Mouse (Mus musculus) forebrain, embryonic 16.5 days (tissue): ENCODE measurements around the gene Cyth4. TPM values are rescaled to one million over a fixed set of nuclear protein-coding genes. Genes with fewer than 3 reads are reported as not detected.

Experiments
- ATAC-seq: fragments of 200-750 bp; cut with Nextera tagmentation; 2 replicates; pipeline ENCODE4 v1.8.0; 2017; ENCODE audit warnings: mild to moderate bottlenecking, moderate library complexity
- H3K27ac ChIP-seq: fragments of 300-500 bp; sonication (generic); 2 replicates; pipeline ENCODE4 v1.5.1; 2014; ENCODE audit warnings: low read length, control low read depth
- H3K27me3 ChIP-seq: fragments of 300-500 bp; sonication (generic); replicated peaks from 2 replicates; pipeline ENCODE4 v1.6.1; 2014; ENCODE audit warnings: low read length; ENCODE audit not compliant: control insufficient read depth, insufficient read depth
- H3K36me3 ChIP-seq: fragments of 300-500 bp; sonication (generic); 2 replicates; pipeline ENCODE4 v1.6.1; 2014; ENCODE audit not compliant: control insufficient read depth, insufficient read depth
- H3K4me1 ChIP-seq: fragments of 300-500 bp; sonication (generic); replicated peaks from 2 replicates; pipeline ENCODE4 v1.6.1; 2014; ENCODE audit warnings: low read length; ENCODE audit not compliant: control insufficient read depth, insufficient read depth
- H3K4me2 ChIP-seq: fragments of 300-500 bp; sonication (generic); 2 replicates; pipeline ENCODE4 v1.6.1; 2014; ENCODE audit warnings: mild to moderate bottlenecking, low read length, control low read depth
- H3K4me3 ChIP-seq: fragments of 300-500 bp; sonication (generic); replicated peaks from 2 replicates; pipeline ENCODE4 v1.5.1; 2014; ENCODE audit warnings: mild to moderate bottlenecking, low read length, control low read depth
- H3K9ac ChIP-seq: fragments of 300-500 bp; sonication (generic); replicated peaks from 2 replicates; pipeline ENCODE4 v1.6.1; 2014; ENCODE audit warnings: low read depth, low read length, control low read depth
- H3K9me3 ChIP-seq: fragments of 300-500 bp; sonication (generic); 2 replicates; pipeline ENCODE4 v1.6.1; 2016; ENCODE audit warnings: low read length; ENCODE audit not compliant: control insufficient read depth
- WGBS: fragments of 180-500 bp; shearing (Covaris S2); extraction: QIAGEN DNeasy Blood & Tissue Kit; methylation state at CpG from one replicate; pipeline ENCODE4 v1.1.7; 2014; 5-methylcytosine and 5-hydroxymethylcytosine counted together
- polyA plus RNA-seq: library from polyadenylated mRNA; unstranded; fragments of >200 nt; fragmentation: Nextera tagmentation; extraction: Ambion mirVana; gene quantifications from 2 replicates; pipeline ENCODE4 v1.2.1, GENCODE M21; 2015

Cyth4 gene
- polyA plus RNA-seq: 4.5 and 5.5 TPM in 2 replicates

DNA sequence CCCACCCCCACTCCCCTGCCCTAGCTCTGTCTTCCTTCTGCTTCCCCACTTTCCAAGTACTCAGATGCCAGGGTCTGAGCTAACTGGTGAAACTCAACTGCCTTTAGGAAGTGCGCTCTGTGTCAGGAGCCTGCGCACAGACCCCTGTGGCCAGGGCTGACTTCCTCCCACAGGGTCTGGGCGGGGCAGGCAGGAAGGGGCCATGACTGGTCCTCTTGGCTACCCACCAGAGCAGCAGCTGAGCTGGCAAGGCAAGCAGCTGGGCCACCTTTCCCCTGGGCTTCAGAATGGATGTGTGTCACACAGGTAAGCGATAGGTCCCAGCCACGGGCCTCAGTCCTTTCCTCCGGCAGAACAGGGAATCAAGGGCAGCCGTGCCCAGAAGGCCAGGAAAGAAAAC, at the start of gene Cyth4:
Gene Cyth4 (plus strand): TSS at position 134 of the 400 bp plus-strand sequence.
- no peak for ATAC-seq
- Histone ChIP-seq H3K27ac (no peak within 1 kb of the TSS), H3K9me3 (no peaks in the 10 kb centered on the region), H3K36me3 (no peaks in the 10 kb centered on the region), H3K4me3 (no peak within 1 kb of the TSS), H3K9ac (no peak within 1 kb of the TSS), H3K4me2 (no peak within 1 kb of the TSS), H3K4me1 (no peaks in the 10 kb centered on the region), H3K27me3 (no peaks in the 10 kb centered on the region)
- WGBS: 80% methylated on average over 7 of the region's 7 CpGs

DNA sequence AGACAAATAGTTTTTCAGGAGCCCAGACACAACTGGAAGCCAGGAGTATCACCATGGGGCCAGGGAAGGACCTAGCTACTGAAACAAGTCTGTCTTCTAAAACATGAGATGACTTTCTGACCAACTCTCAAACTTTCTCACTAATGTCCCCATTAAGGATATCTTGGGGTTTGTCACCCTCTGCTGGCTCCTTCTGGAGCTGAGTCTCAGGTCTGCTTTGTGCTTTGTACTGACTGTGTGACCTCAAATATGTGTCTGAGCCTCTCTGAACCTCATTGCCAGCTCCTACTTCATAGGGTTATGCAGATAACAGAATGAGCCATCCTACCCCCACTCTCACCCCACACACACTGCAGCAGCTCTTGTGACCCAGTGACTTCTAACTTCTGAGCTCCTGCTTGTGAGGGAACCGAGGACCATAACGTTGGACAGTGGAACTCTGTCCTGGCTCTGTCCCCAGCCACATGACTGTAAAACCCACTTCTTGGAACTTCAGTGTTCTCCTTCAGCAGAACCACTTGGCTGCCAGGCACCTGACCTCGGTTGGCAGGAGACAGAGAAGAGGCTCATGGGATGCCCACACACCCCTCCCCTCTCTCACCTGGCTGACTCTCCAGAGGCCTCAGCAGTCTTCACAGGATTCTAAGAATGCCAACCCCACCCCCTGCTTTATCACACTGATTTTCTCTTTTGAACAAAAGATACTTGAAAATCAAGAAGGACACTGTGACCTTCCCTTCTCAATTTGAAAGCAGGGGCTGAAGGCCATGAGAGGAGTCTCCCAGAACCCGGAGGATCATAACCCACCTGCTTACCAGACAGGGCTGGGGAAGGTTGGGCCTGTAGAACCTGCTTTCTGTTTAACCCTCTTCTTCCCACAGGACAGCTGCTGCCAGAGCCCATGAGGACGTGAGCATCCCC, 49.2 kb upstream of the Cyth4 start:
- no peak for ATAC-seq
- Histone ChIP-seq H3K4me1 (peaks cover 22% of the 10 kb centered on the region), H3K4me3 (no peak overlapping the region), H3K4me2 (no peak overlapping the region), H3K9ac (no peak overlapping the region), H3K9me3 (peaks cover 9% of the 10 kb centered on the region), H3K27me3 (no peaks in the 10 kb centered on the region), H3K27ac (no peak overlapping the region), H3K36me3 (no peaks in the 10 kb centered on the region)
- WGBS: 52% methylated on average over 5 of the region's 5 CpGs

- no peak overlapping the region for H3K9ac ChIP-seq
- H3K27me3 ChIP-seq: no peaks in the 10 kb centered on the region
- no peak overlapping the region for H3K4me2 ChIP-seq
- H3K36me3 ChIP-seq: no peaks in the 10 kb centered on the region
- WGBS: 42% methylated on average over 3 of the region's 3 CpGs
- no peak overlapping the region for H3K4me3 ChIP-seq
- no peak for ATAC-seq
- no peak overlapping the region for H3K27ac ChIP-seq
- H3K4me1 ChIP-seq: peaks cover 16% of the 10 kb centered on the region
- H3K9me3 ChIP-seq: peaks cover 14% of the 10 kb centered on the region
Observed at GRCm38 (mm10) chr15:78548336-78548665, 48.5 kb upstream of the Cyth4 start.

- no peak overlapping the region for H3K27ac ChIP-seq
- no peaks in the 10 kb centered on the region for H3K36me3 ChIP-seq
- H3K9me3 ChIP-seq: peaks cover 14% of the 10 kb centered on the region
- no peak overlapping the region for H3K4me2 ChIP-seq
- no peaks in the 10 kb centered on the region for H3K27me3 ChIP-seq
- H3K4me3 ChIP-seq: no peak overlapping the region
- peaks cover 13% of the 10 kb centered on the region for H3K4me1 ChIP-seq
- H3K9ac ChIP-seq: no peak overlapping the region
- 73% methylated on average over 8 of the region's 8 CpGs for WGBS
- ATAC-seq: no peak
Observed at GRCm38 (mm10) chr15:78548711-78549110, 48.1 kb upstream of the Cyth4 start.

DNA sequence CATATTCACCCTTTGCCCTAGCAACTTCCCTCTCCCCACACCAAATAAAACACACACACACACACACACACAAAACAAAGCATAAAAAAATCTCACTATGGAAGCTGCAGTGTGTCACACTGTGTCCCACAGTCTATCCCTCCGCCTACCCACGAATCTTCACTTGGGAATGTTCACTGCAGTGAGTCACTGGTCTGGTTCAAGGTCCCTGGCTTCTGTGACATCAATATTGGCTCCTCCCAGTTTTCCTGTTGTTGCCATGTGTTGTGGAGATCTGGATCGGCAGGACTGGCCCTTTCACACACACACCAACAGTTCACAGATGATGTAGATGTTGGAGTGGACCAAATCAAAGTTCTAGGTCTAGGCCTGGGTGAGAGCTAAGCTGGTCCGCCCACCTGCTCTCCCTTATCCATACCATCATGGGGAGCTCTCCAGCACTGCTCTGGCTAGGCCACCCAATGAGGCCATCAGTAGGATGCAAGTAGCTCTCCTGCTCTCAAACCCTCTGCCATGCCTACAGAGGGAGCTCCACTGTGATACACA, 47.6 kb upstream of the Cyth4 start:
- H3K4me2 ChIP-seq: no peak overlapping the region
- peaks cover 14% of the 10 kb centered on the region for H3K9me3 ChIP-seq
- no peak for ATAC-seq
- 82% methylated on average over 4 of the region's 4 CpGs for WGBS
- no peaks in the 10 kb centered on the region for H3K36me3 ChIP-seq
- no peak overlapping the region for H3K9ac ChIP-seq
- peaks cover 8% of the 10 kb centered on the region for H3K4me1 ChIP-seq
- H3K4me3 ChIP-seq: no peak overlapping the region
- H3K27ac ChIP-seq: no peak overlapping the region
- H3K27me3 ChIP-seq: no peaks in the 10 kb centered on the region

DNA sequence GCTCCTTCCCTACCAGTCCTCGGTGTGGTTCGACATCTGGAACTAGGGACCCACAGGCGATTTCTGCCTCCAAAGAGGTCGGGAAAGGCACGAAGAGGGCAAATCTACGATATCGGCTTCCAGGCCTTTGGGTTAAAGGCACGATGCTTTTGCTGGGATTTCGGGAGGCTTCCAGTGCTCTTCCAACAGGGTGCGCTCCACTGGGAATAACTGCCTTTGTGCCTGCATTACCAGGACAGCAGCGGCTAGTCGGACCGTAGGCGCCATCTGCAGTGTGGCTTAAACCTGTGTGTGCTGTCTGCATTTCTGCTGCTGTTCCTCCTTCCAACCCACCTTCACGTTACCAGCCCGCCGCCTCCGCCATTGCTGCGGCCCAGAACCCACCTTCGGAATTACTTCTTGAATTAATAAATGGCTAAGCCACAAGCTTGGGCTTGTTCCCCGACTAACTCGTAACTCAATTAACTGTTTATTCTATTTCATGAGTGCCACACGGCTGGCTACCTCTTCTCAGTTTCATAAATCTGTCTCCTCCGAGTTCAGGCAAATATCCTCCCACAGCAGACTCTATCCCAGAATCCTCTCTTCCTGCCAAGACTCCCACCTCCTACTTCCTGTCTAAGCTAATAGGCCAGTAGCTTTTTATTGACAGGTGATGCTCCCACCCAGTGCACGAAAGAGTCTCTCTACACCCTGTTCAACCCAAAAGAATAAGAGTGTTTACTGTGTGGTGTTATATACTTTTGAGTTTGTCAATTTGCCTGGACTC, 42.1 kb upstream of the Cyth4 start:
- Histone ChIP-seq H3K4me2 (no peak overlapping the region), H3K9me3 (peaks cover 14% of the 10 kb centered on the region), H3K9ac (no peak overlapping the region), H3K27me3 (no peaks in the 10 kb centered on the region), H3K4me1 (no peaks in the 10 kb centered on the region), H3K36me3 (no peaks in the 10 kb centered on the region), H3K27ac (no peak overlapping the region), H3K4me3 (no peak overlapping the region)
- 68% methylated on average over 25 of the region's 25 CpGs for WGBS
- no peak for ATAC-seq

DNA sequence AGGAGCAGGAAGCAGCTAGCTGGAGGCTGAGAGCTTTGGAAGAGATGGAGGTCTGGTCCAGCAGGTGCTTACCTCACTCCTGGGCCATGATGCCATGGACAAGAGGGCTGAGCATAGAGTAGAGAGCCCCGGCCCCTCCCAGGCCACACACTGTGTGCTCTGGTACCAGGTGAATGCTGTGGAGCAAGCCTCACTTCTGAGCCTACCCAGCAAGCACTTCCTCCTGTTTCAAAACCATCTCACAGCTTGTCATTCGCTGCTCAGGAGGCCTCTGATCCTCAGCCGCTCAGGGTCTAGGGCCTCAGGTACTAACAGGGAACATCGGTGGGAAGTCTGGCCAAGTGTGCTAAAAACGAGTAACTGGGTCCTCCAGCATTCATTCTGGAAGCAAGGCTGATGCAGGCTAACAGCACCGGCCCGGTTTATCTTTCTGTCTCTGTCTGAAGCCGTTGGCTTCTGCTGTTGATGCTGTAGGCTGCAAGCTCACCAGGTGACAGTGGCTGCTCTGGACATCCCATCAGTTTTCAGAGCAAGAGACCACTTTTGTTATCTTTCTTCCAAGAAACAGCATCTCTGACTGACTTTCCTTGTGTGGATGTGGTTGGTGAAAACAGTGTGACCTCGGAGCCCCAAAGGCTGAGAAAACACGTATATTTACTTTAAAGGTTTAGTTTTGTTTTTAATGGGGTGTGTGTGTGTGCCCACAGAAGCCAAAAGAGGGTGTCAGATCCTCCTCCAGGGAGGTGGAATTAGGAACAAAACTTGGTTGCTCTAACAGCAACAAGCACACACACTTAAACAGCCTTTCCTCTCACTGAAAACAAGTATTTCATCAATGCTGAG, 38.9 kb upstream of the Cyth4 start:
- no peak overlapping the region for H3K4me3 ChIP-seq
- no peaks in the 10 kb centered on the region for H3K36me3 ChIP-seq
- H3K27ac ChIP-seq: no peak overlapping the region
- no peak overlapping the region for H3K4me2 ChIP-seq
- no peaks in the 10 kb centered on the region for H3K4me1 ChIP-seq
- H3K9me3 ChIP-seq: peaks cover 5% of the 10 kb centered on the region
- no peak overlapping the region for H3K9ac ChIP-seq
- no peaks in the 10 kb centered on the region for H3K27me3 ChIP-seq
- no peak for ATAC-seq
- 64% methylated on average over 10 of the region's 10 CpGs for WGBS

- no peak overlapping the region for H3K27ac ChIP-seq
- no peak overlapping the region for H3K9ac ChIP-seq
- no peaks in the 10 kb centered on the region for H3K27me3 ChIP-seq
- ATAC-seq: no peak
- no peak overlapping the region for H3K4me3 ChIP-seq
- WGBS: 56% methylated on average over 11 of the region's 11 CpGs
- H3K4me1 ChIP-seq: no peaks in the 10 kb centered on the region
- no peaks in the 10 kb centered on the region for H3K36me3 ChIP-seq
- H3K9me3 ChIP-seq: no peaks in the 10 kb centered on the region
- H3K4me2 ChIP-seq: no peak overlapping the region
Observed at GRCm38 (mm10) chr15:78559141-78559979, 37.5 kb upstream of the Cyth4 start.
